Mouse (Mus musculus) activated CD4-positive, CD25-positive, alpha-beta regulatory T cell, adult 4 months (primary cell): ENCODE data around the gene Cpsf6. TPM values are rescaled to one million over a fixed set of nuclear protein-coding genes. Genes with fewer than 3 reads are reported as not detected.

Source experiments
- ATAC-seq: one replicate; pipeline ENCODE4 v1.8.0; 2017
- polyA plus RNA-seq, 2 experiments: library from polyadenylated mRNA; unstranded; fragments of 100-300 nt; shearing (Covaris generic); gene quantifications; one replicate each; pipeline ENCODE4 v1.2.1; 2017

Gene Cpsf6
- polyA plus RNA-seq, 2 experiments from 2014 or later: 109 to 110 TPM

GRCm38 (mm10) chr10:117413562-117414527 lies 34.0 kb upstream of the Cpsf6 start:
- ATAC-seq: no peak

- ATAC-seq: no peak
Measured at GRCm38 (mm10) chr10:117412474-117413057, 32.8 kb upstream of the Cpsf6 start.

- no peak for ATAC-seq
Measured at GRCm38 (mm10) chr10:117411716-117412473, 32.1 kb upstream of the Cpsf6 start.

GRCm38 (mm10) chr10:117411131-117411530 lies 31.3 kb upstream of the Cpsf6 start:
- no peak for ATAC-seq

- ATAC-seq: no peak
Measured at GRCm38 (mm10) chr10:117410481-117411048, 30.8 kb upstream of the Cpsf6 start.

DNA sequence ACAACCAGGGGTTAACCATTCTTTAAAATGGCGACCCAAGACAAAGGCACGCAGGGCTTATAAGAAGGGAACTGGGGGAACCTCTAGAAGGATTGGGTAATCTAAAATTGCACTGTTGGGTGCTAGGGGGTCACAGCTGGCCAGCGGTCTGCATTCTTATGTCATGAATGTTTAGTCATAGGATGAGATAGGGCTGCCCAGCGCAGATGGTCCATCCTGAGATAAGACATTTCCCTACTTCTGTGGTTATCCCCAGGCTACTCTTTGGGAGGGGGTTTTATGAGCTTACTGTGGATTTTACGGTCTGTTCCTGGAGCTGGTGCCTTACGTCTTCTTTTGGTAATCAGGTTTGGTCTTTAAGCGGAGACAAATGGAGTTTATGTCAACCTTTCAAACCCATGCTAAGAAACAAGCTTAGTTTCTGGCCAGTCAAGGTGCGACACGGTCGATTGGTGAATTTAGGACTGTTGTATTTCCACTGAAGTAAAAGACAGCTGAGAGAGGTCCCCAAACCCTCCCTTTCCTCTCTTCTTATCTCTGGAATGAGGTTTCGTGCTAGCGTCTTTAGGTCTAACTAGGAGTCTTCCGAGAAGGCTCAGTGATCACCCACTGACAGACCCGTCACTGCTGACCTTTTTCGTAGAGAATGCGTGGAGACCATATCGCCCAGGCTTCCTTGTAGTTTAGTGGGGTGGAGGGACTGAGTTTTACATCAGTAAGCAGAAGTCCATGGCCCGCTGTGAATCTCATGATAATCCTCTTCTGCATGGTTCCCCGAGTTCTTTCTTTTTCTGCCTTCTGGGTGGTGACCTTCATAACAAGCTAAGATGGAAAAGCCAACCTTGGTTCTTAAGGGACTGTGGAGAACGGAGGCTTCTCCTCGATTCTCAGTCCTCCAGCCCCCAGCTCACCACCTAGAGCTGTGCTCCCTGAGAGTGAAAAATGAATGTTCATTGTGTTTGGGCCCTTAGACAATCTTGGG lies 29.8 kb upstream of the Cpsf6 start:
- no peak for ATAC-seq

DNA sequence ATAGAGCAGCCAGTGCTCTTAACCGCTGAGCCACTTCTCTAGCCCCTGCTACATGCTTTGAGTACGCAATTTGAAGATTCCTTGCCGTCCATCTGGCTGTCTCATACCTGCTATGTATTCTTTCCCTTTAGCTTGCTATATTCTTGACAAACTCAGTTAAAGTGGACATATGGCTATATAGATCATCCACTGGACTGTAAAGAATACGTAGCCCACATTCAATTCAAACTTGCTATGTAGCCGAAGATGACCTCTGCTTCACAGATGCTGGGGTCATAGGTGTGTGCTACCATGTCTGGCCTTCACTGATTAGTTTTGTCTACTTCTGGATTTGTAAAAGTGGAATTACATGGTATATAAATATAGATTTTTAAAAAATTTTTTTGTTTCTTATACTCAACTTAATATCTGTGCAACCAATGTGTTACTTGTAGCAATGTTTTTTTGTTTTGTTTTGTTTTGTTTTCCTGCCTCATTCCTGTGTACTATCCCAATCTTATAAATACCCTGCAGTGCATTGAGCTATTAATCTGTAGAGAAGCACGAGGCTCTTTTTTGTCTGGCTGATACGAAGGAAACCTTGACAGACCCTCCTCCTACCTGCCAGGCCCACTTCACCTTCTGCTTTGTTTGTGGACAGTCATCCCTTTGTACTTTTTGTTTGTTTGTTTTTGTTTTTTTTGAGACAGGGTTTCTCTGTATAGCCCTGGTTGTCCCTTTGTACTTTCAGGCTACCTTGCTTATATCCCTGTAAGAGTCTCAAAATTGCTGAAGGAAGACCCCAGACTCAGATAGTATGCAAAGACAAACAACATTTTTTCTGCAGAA lies 28.9 kb upstream of the Cpsf6 start:
- no peak for ATAC-seq

- no peak for ATAC-seq
Measured at GRCm38 (mm10) chr10:117407734-117408288, 28.0 kb upstream of the Cpsf6 start.

DNA sequence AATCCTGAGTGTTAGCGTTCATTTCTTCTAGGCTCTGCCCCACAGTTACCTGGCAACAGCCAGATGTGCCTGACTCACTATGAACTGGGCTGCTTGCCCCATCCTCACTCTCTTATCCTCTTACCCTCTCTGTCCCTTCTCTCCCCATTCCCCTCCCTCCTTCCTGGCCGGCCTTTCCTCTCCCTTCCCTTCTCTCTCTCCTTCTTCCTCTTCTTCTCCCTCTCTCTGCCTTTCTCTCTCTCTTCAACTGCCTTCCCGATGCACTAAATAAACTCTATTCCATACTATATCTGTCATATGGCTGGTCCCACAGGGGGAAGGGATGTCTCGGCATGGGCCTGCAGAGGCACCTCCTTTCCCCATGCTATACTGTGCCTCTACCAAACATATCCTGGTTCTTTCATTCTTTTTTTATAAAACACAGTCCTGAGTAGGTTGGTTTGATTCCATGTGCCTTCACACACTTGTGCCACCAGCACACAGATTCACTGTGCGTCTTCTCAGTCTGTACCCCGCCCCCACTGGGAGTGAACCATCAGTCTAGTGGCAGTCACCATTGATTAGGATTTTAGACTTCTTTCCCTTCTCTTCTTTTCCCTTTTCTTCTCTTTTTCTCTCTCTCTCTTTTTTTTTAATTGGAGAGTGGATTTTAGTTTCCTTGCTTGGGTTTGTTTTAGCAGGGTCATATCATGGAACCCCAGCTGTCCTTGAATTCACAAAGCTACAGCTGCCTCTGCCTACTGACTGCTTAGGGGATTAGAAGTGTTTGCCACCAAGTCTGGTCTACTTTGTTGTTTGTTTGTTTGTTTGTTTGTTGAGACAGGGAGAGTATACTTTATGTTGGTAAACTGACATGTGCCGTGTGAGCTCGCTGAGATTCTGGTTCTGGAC lies 27.3 kb upstream of the Cpsf6 start:
- ATAC-seq: no peak

DNA sequence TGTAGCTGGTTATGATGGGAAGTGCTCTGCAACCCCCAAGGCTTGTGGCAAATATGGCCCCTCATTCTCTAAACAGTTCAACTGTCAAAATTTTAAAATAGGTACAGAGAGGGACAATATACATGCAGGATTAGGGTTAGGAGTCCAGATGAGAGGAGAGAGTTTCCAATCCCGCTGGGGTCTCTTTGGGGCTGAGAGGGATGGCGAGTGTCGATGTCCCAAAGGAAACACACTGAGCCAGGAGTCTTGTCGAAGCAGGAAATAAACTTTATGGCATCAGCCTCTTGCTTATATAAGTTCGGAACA lies 26.4 kb upstream of the Cpsf6 start:
- no peak for ATAC-seq

DNA sequence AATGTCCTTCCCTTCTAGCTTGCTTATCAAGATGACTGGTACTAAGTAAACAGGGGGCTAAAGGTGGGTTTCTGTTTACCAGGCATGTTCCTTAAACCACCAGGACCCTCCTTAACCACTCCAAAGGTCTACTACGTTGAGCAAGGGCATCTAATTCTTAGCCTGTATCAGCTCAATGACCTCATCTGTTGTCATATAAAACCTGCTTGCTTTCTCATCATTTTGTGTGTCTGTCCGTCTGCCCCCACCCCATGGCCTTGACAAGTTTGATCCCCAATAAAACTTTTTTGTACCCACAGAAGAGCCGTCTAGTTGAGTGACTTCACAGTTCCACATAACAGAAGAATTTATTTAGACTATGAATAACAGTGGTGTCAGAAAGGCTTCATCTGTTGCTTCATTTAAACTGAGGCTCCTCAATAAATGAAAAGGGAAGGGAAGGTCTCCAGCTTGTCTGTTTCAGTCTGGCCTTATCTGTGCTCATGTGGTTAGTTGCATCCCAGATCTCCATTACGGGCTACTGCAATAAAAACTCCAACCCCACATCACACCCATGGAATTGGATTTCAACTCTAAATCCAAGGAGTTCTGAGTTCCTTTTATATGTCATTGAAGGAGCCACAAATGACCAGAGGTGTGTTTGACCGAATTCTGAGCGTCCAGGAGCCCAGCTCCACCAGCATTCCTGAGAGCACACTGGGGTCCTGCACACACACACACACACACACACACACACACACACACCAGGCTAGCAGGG lies 25.9 kb upstream of the Cpsf6 start:
- no peak for ATAC-seq

- ATAC-seq: no peak
Measured at GRCm38 (mm10) chr10:117404384-117404783, 24.6 kb upstream of the Cpsf6 start.

DNA sequence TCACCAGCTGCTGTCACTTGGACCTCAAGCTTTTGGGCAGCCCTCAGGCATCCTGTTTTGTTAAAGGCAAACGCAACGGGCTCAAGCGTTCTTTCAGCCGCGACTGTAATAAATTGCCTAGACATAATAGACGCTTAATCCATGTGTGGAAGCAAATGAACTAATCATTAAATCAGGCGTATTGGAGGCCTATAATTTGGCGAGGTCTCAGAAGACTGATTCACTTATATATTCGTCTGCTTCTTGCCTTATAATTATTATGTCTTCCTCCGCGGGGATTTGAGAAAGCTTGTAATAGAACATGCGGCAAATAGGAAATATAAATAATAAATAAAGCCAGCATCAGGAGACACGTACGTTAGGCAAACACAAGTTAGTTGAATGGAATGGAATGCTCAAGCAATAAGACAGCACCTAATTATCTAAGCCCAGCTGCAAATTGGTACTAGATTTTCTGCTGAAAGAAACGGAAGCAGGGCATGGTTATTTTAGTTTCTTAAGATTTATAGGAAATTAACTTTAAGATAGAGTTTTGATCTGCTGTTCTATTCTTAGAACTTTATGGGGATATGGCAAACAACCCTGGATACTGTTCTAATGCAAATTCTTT lies 23.6 kb upstream of the Cpsf6 start:
- no peak for ATAC-seq

DNA sequence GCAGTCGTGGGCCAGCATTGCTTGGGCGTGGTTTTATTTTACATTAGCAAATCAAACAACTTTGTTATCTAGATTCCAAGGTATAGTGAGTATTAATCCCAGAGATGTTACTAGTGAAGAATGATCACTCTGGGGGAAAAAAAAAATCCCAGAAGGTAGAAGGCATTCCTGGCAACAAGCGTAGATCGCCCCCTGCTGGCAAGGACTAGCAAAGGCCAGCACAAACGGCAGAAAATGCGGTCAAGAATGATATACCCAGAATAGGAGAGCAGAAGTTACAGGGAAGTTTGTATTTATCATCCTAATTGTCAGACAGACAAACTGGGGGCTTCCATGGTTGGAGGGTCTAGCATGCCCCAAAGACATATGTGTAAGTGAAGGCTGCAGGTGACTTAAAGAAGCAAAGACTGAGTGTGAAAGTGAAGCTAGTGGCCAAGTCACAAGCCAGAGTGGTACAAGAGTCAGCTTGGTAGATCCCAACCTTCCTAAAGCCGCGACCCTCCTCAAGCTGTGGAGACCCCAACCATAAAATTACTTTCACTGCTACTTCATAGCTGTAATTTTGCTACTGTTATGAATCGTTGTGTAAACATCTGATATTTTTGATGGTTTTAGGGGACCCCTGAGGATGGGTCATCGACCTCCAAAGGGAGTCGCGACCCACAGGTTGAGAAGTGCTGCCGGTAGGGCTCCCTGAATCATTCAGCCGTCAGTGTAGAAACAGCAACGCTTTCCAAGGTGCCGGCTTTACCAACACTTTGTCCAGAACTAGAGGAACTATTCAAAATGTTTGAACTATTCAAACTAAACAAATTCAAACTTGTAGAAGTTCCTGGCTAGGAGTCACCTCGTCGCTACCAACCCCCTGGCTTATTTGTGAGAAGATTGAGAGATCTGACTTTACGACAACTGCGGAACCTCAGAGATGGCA lies 22.9 kb upstream of the Cpsf6 start:
- no peak for ATAC-seq

- no peak for ATAC-seq
Measured at GRCm38 (mm10) chr10:117401364-117401763, 21.5 kb upstream of the Cpsf6 start.

DNA sequence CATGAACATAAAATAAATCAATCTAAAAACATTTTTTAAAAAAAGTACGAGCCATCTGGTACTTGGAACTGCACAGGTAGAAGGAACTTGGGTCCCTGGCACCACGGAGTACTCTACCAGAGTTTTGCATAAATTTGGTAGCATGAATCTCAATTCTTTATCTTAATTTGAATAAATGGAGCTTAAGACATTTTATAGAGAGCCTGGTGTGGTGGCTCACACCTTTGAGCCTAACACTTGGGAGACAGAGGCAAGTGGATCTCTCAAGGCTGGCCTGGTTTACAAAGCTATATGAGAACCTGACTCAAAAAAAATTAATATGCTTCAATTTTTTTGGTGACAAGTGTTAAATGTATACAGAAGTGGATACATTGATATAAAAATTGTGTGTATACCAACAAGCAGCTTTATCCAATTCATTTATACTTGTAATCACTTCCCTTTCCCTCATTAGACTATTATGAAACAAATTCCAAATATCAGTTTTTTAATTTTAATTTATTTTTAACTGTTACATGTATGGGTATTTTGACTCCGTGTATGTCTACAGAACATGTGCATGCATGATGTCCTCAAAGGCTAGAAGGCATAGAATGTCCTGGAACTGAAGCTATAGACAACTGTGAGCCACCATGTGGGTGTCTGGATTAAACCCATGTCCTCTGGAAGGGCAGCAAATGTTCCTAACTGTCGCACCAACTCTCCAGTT lies 20.6 kb upstream of the Cpsf6 start:
- no peak for ATAC-seq
